Mouse (Mus musculus) hindbrain, embryonic 15.5 days (tissue): Measurements from ENCODE around the gene Vps11. TPM values are rescaled to one million over a fixed set of nuclear protein-coding genes. Genes with fewer than 3 reads are reported as not detected.
"Not testable (repeated sequence)": the region's sequence is repeated elsewhere in the genome, so short reads cannot be mapped to it uniquely, and the experiment has no call there.

Experiments
- ATAC-seq: fragments of 200-750 bp; cut with Nextera tagmentation; 2 replicates; pipeline ENCODE4 v1.8.0; 2017; ENCODE audit warnings: low read depth, moderate number of reproducible peaks, moderate TSS enrichment; ENCODE audit not compliant: low FRiP score
- H3K27ac ChIP-seq: fragments of 300-500 bp; sonication (generic); replicated peaks from 2 replicates; pipeline ENCODE4 v1.5.1; 2015; ENCODE audit warnings: mild to moderate bottlenecking, inconsistent platforms
- H3K27me3 ChIP-seq: fragments of 300-500 bp; sonication (generic); 2 replicates; pipeline ENCODE4 v1.6.1; 2015; ENCODE audit warnings: control low read depth, inconsistent platforms
- H3K36me3 ChIP-seq: fragments of 300-500 bp; sonication (generic); 2 replicates; pipeline ENCODE4 v1.6.1; 2015; ENCODE audit warnings: control low read depth, inconsistent platforms
- H3K4me1 ChIP-seq: fragments of 300-500 bp; sonication (generic); replicated peaks from 2 replicates; pipeline ENCODE4 v1.6.1; 2015; ENCODE audit warnings: control low read depth, inconsistent platforms
- H3K4me2 ChIP-seq: fragments of 300-500 bp; sonication (generic); 2 replicates; pipeline ENCODE4 v1.6.1; 2015; ENCODE audit warnings: moderate library complexity, mild to moderate bottlenecking, inconsistent platforms
- H3K4me3 ChIP-seq: fragments of 300-500 bp; sonication (generic); 2 replicates; pipeline ENCODE4 v1.5.1; 2015; ENCODE audit warnings: mild to moderate bottlenecking, inconsistent platforms
- H3K9ac ChIP-seq: fragments of 300-500 bp; sonication (generic); 2 replicates; pipeline ENCODE4 v1.6.1; 2015; ENCODE audit warnings: inconsistent platforms
- H3K9me3 ChIP-seq: fragments of 300-500 bp; sonication (generic); 2 replicates; pipeline ENCODE4 v1.6.1; 2016; ENCODE audit warnings: control low read depth, inconsistent platforms
- WGBS: fragments of 180-500 bp; shearing (Covaris S2); methylation state at CpG from one replicate; pipeline ENCODE4 v1.1.7; 2015; 5-methylcytosine and 5-hydroxymethylcytosine counted together
- polyA plus RNA-seq: library from polyadenylated mRNA; unstranded; fragments of >200 nt; fragmentation: Nextera tagmentation; extraction: Ambion mirVana; gene quantifications from 2 replicates; pipeline ENCODE4 v1.2.1, GENCODE M21; 2015

The Vps11 gene
- polyA plus RNA-seq = 40.3 and 45.0 TPM in 2 replicates

- Histone ChIP-seq H3K4me3 (peak within 1 kb of the TSS; percentile 99), H3K9ac (peak within 1 kb of the TSS; percentile 95), H3K27ac (peak within 1 kb of the TSS; percentile 86), H3K4me2 (peak within 1 kb of the TSS; percentile 75), H3K27me3 (no peaks in the 10 kb centered on the region), H3K9me3 (no peaks in the 10 kb centered on the region), H3K4me1 (peaks cover 9% of the 10 kb centered on the region), H3K36me3 (peaks cover 30% of the 10 kb centered on the region)
- ATAC-seq = peak; percentile 95
- under 1% methylated on average over 44 of the region's 44 CpGs for WGBS
These were observed at the start of gene Vps11 for GRCm38 (mm10) chr9:44361190-44361917. TSS of gene Vps11 (minus strand) at chr9:44361670.

- Histone ChIP-seq H3K4me1 (peaks cover 20% of the 10 kb centered on the region), H3K9me3 (no peaks in the 10 kb centered on the region), H3K27me3 (no peaks in the 10 kb centered on the region), H3K27ac (no peak overlapping the region), H3K36me3 (peaks cover 60% of the 10 kb centered on the region), H3K4me2 (no peak overlapping the region), H3K9ac (no peak overlapping the region), H3K4me3 (no peak overlapping the region)
- WGBS = 81% methylated on average over 2 of the region's 2 CpGs
- ATAC-seq = no peak
These were observed 49.3 kb upstream of the Vps11 start for GRCm38 (mm10) chr9:44410647-44411336.

GRCm38 (mm10) chr9:44408693-44409092, 47.2 kb upstream of the Vps11 start:
- ATAC-seq, H3K9me3 ChIP-seq, H3K27me3 ChIP-seq, H3K27ac ChIP-seq, H3K9ac ChIP-seq: not testable (repeated sequence)
- peaks cover 67% of the 10 kb centered on the region for H3K36me3 ChIP-seq
- peak overlapping the region; percentile 78 for H3K4me2 ChIP-seq
- H3K4me3 ChIP-seq = peak overlapping the region; percentile 90
- WGBS = 85% methylated on average over 9 of the region's 9 CpGs
- peaks cover 34% of the 10 kb centered on the region for H3K4me1 ChIP-seq

GRCm38 (mm10) chr9:44407752-44408097, 46.3 kb upstream of the Vps11 start:
- Histone ChIP-seq H3K36me3 (peaks cover 67% of the 10 kb centered on the region), H3K27ac (peak overlapping the region; percentile 96), H3K27me3 (no peaks in the 10 kb centered on the region), H3K4me1 (peaks cover 34% of the 10 kb centered on the region), H3K4me2 (peak overlapping the region; percentile 78), H3K9me3 (no peaks in the 10 kb centered on the region), H3K4me3 (peak overlapping the region; percentile 90), H3K9ac (peak overlapping the region; percentile 58)
- ATAC-seq = no peak
- under 1% methylated on average over 24 of the region's 24 CpGs for WGBS

GRCm38 (mm10) chr9:44406906-44407751, 45.7 kb upstream of the Vps11 start, which contains the start of the genes Rps25 and Trappc4:
TSS of gene Rps25 (plus strand) at chr9:44407139.
TSS of gene Trappc4 (minus strand) at chr9:44407600.
- no peaks in the 10 kb centered on the region for H3K27me3 ChIP-seq
- ATAC-seq = peak; percentile 97
- peak within 1 kb of the TSS; percentile 96 for H3K27ac ChIP-seq
- peaks cover 67% of the 10 kb centered on the region for H3K36me3 ChIP-seq
- peak within 1 kb of the TSS; percentile 78 for H3K4me2 ChIP-seq
- H3K4me3 ChIP-seq = peak within 1 kb of the TSS; percentile 90
- no peaks in the 10 kb centered on the region for H3K9me3 ChIP-seq
- peaks cover 34% of the 10 kb centered on the region for H3K4me1 ChIP-seq
- WGBS = under 1% methylated on average over 51 of the region's 51 CpGs
- H3K9ac ChIP-seq = peak within 1 kb of the TSS; percentile 58

- H3K27ac ChIP-seq = no peak overlapping the region
- ATAC-seq = no peak
- H3K4me2 ChIP-seq = 0 out of 2 replicates have a peak overlapping the region, but pooled peaks have one; percentile 78
- no peaks in the 10 kb centered on the region for H3K27me3 ChIP-seq
- peaks cover 65% of the 10 kb centered on the region for H3K36me3 ChIP-seq
- H3K9ac ChIP-seq = no peak overlapping the region
- H3K4me1 ChIP-seq = peaks cover 38% of the 10 kb centered on the region
- 87% methylated on average over 3 of the region's 3 CpGs for WGBS
- no peaks in the 10 kb centered on the region for H3K9me3 ChIP-seq
- no peak overlapping the region for H3K4me3 ChIP-seq
These were observed 43.5 kb upstream of the Vps11 start for GRCm38 (mm10) chr9:44405011-44405410.

- Histone ChIP-seq H3K4me3 (no peak overlapping the region), H3K4me1 (peaks cover 51% of the 10 kb centered on the region), H3K9me3 (no peaks in the 10 kb centered on the region), H3K27me3 (no peaks in the 10 kb centered on the region), H3K36me3 (peaks cover 53% of the 10 kb centered on the region), H3K9ac (no peak overlapping the region), H3K4me2 (no peak overlapping the region), H3K27ac (no peak overlapping the region)
- no peak for ATAC-seq
- WGBS = 84% methylated on average over 4 of the region's 4 CpGs
These were observed 39.6 kb upstream of the Vps11 start for GRCm38 (mm10) chr9:44401081-44401480.

- 84% methylated on average over 6 of the region's 6 CpGs for WGBS
- Histone ChIP-seq H3K27me3 (no peaks in the 10 kb centered on the region), H3K4me3 (no peak overlapping the region), H3K9ac (no peak overlapping the region), H3K4me2 (peak overlapping the region; percentile 64), H3K27ac (no peak overlapping the region), H3K4me1 (peaks cover 41% of the 10 kb centered on the region), H3K9me3 (no peaks in the 10 kb centered on the region), H3K36me3 (peaks cover 47% of the 10 kb centered on the region)
- no peak for ATAC-seq
These were observed 38.3 kb upstream of the Vps11 start for GRCm38 (mm10) chr9:44399795-44400114.

- Histone ChIP-seq H3K36me3 (peaks cover 42% of the 10 kb centered on the region), H3K4me2 (peak overlapping the region; percentile 64), H3K9ac (peak overlapping the region; percentile 71), H3K4me1 (peaks cover 38% of the 10 kb centered on the region), H3K9me3 (no peaks in the 10 kb centered on the region), H3K27me3 (no peaks in the 10 kb centered on the region), H3K27ac (no peak overlapping the region), H3K4me3 (peak overlapping the region; percentile 70)
- WGBS = 83% methylated on average over 13 of the region's 13 CpGs
- no peak for ATAC-seq
These were observed 37.8 kb upstream of the Vps11 start for GRCm38 (mm10) chr9:44399114-44399794.

GRCm38 (mm10) chr9:44398551-44398950, 37.1 kb upstream of the Vps11 start:
- Histone ChIP-seq H3K9me3 (no peaks in the 10 kb centered on the region), H3K27me3 (no peaks in the 10 kb centered on the region), H3K4me3 (peak overlapping the region; percentile 70), H3K4me1 (peaks cover 38% of the 10 kb centered on the region), H3K36me3 (peaks cover 35% of the 10 kb centered on the region), H3K9ac (peak overlapping the region; percentile 71), H3K27ac (peak overlapping the region; percentile 91), H3K4me2 (peak overlapping the region; percentile 64)
- WGBS = 78% methylated on average over 9 of the region's 9 CpGs
- no peak for ATAC-seq

- Histone ChIP-seq H3K27ac (peak overlapping the region; percentile 91), H3K4me3 (peak overlapping the region; percentile 70), H3K9me3 (no peaks in the 10 kb centered on the region), H3K36me3 (peaks cover 31% of the 10 kb centered on the region), H3K27me3 (no peaks in the 10 kb centered on the region), H3K4me1 (peaks cover 38% of the 10 kb centered on the region), H3K9ac (peak overlapping the region; percentile 71), H3K4me2 (peak overlapping the region; percentile 64)
- 12% methylated on average over 4 of the region's 4 CpGs for WGBS
- no peak for ATAC-seq
These were observed 36.6 kb upstream of the Vps11 start for GRCm38 (mm10) chr9:44398087-44398486.
